In the genomic region with DNA sequence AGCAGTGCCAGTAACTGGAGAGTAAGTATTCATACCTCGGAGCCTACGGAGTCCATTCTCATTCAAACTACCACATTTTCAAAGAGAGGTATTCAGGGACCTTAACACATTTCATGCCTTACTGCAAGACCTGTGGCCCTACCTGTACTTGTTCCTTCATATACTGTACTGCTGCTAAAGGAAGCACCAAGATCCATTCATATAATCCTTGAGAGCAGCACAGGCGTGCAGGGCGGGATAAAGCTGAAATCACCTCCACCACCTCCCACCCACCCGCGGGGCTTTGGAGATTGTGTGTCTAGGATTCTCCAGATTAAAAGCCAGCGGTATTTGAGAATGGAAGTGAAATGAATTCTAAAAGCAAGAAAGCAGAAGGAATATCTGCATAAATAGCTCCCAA, we compare ENCODE assay signal across 22 mouse cellular contexts.
"Had no signal": no experiment of that assay in that cellular context is flagged by ENCODE, and none has a peak within 500 bp of the region (broad histone marks: within the 10 kb centered on the region; RNA-seq: fewer than 3 reads in every experiment).

No protein-coding gene starts in this region.

- ATAC-seq: lung, postnatal 0 days; midbrain, embryonic 16.5 days had no signal

- H3K36me3 ChIP-seq: kidney, embryonic 15.5 days; liver, embryonic 15.5 days; stomach, embryonic 15.5 days had no signal

- H3K9ac ChIP-seq: kidney, embryonic 15.5 days; limb, embryonic 12.5 days; limb, embryonic 15.5 days; liver, embryonic 15.5 days; lung, embryonic 14.5 days; midbrain, embryonic 12.5 days; neural tube, embryonic 13.5 days; stomach, embryonic 15.5 days had no signal

- H3K27ac ChIP-seq: kidney, embryonic 15.5 days; limb, embryonic 12.5 days; limb, embryonic 15.5 days; macrophage; midbrain, embryonic 12.5 days; neural tube, embryonic 13.5 days; stomach, embryonic 15.5 days had no signal

- DNase-seq: kidney, adult 11 months; kidney, adult 8-10 months; kidney, postnatal 10 days; kidney, postnatal 36 days; layer of hippocampus, postnatal 36 days; left cerebral cortex, postnatal 4 days; lung, embryonic 14.5 days; retina, postnatal 1 day; right cerebral cortex, postnatal 25 days; spleen, adult 18-20 months; thymus, postnatal 25 days had no signal

- H3K4me3 ChIP-seq: kidney, embryonic 15.5 days; limb, embryonic 12.5 days; limb, embryonic 15.5 days; liver, embryonic 15.5 days; midbrain, embryonic 12.5 days; myocyte; neural tube, embryonic 13.5 days; stomach, embryonic 15.5 days had no signal

- H3K27me3 ChIP-seq: kidney, embryonic 15.5 days; limb, embryonic 12.5 days; limb, embryonic 15.5 days; liver, embryonic 15.5 days; midbrain, embryonic 12.5 days; neural tube, embryonic 13.5 days; stomach, embryonic 15.5 days had no signal

- H3K4me1 ChIP-seq: kidney, embryonic 15.5 days; limb, embryonic 12.5 days; limb, embryonic 15.5 days; neural tube, embryonic 13.5 days; stomach, embryonic 15.5 days had no signal

- H3K4me2 ChIP-seq: kidney, embryonic 15.5 days; limb, embryonic 12.5 days; limb, embryonic 15.5 days; liver, embryonic 15.5 days; lung, embryonic 14.5 days; midbrain, embryonic 12.5 days; neural tube, embryonic 13.5 days; stomach, embryonic 15.5 days had no signal

- H3K9me3 ChIP-seq: kidney, embryonic 15.5 days; limb, embryonic 12.5 days; limb, embryonic 15.5 days; liver, embryonic 15.5 days; midbrain, embryonic 12.5 days; neural tube, embryonic 13.5 days; stomach, embryonic 15.5 days had no signal
